Mouse (Mus musculus) heart, postnatal 0 days (tissue): ENCODE results near the gene Fam107a.

Experiments used
- CTCF ChIP-seq: IDR thresholded peaks from 2 replicates; pipeline ENCODE4 v1.5.1; 2016; ENCODE audit warnings: antibody characterized with exemption, control low read depth, low read depth
- EP300 ChIP-seq: IDR thresholded peaks from 2 replicates; pipeline ENCODE4 v1.6.1; 2016; ENCODE audit warnings: antibody characterized with exemption, low read depth

- TF ChIP-seq EP300 (no peak), CTCF (no peak)
Measured at GRCm38 (mm10) chr14:8326961-8327360, 9.1 kb upstream of the Fam107a start.
